Mouse (Mus musculus): ENCODE measurements at regions not wholly inside any gene's neighbourhood (a gene's known extent, or its start where the extent isn't known, plus 50 kb on each side); places are given as distances from the start of the nearest gene placed in this dataset.

DNA sequence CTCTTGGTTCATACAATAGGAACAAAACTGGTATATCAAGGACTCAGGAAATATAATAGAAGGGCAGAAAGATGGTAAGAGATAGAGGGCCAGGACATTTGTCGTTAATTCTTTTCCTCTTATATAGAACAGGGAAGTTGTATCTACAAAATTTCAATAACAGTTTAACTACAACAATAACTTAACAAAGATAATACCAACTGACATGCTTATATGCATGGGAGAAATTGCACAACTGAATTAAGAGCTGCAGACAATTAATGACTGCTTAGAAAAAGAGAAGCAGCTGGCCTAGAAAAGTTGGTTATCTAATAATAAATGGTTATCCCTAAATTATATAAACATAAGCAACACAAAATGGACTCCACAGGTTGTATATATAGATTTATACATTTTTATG lies 362.2 kb upstream of the 4921530L21Rik start:
- TF ChIP-seq HCFC1 (IDR thresholded peaks at IDR 0.05; ENCODE audit: borderline replicate concordance, insufficient read depth, low read length), result no peak
- no peak for TF ChIP-seq CHD2 (IDR thresholded peaks at IDR 0.05; ENCODE audit: low read depth, low read length)
- TF ChIP-seq ZC3H11A (IDR thresholded peaks at IDR 0.05; ENCODE audit: borderline replicate concordance, low read depth, low read length), result no peak

All from ES-E14 (cell line).